Mouse (Mus musculus) neural tube, embryonic 11.5 days (tissue): ENCODE measurements at regions not wholly inside any gene's neighbourhood (a gene's known extent, or its start where the extent isn't known, plus 50 kb on each side); places are given as distances from the start of the nearest gene placed in this dataset.
A peak's percentile ranks its signal among the peaks of the same experiment; 100 is the strongest.

Source experiments
- ATAC-seq: fragments of 200-750 bp; cut with Nextera tagmentation; 2 replicates; pipeline ENCODE4 v1.8.0; 2017; ENCODE audit warnings: moderate number of reproducible peaks, mild to moderate bottlenecking, moderate TSS enrichment, moderate library complexity; ENCODE audit not compliant: insufficient read depth, low FRiP score, low TSS enrichment
- DNase-seq: peaks from one replicate; pipeline ENCODE4 v3.0.0-alpha.2; 2015; ENCODE audit warnings: low spot score
- H3K27ac ChIP-seq: fragments of 300-500 bp; sonication (generic); 2 replicates; pipeline ENCODE4 v1.5.1; 2014; ENCODE audit warnings: low read depth, mild to moderate bottlenecking, low read length
- H3K27me3 ChIP-seq: fragments of 300-500 bp; sonication (generic); 2 replicates; pipeline ENCODE4 v1.6.1; 2014; ENCODE audit warnings: mild to moderate bottlenecking, low read length, mixed read lengths; ENCODE audit not compliant: control insufficient read depth, insufficient read depth
- H3K36me3 ChIP-seq: fragments of 300-500 bp; sonication (generic); 2 replicates; pipeline ENCODE4 v1.6.1; 2014; ENCODE audit warnings: mild to moderate bottlenecking, low read length, moderate library complexity, mixed read lengths; ENCODE audit not compliant: control insufficient read depth, insufficient read depth
- H3K4me1 ChIP-seq: fragments of 300-500 bp; sonication (generic); 2 replicates; pipeline ENCODE4 v1.6.1; 2014; ENCODE audit warnings: low read length, mixed read lengths; ENCODE audit not compliant: control insufficient read depth, insufficient read depth
- H3K4me2 ChIP-seq: fragments of 300-500 bp; sonication (generic); 2 replicates; pipeline ENCODE4 v1.6.1; 2014; ENCODE audit warnings: low read depth, mild to moderate bottlenecking, moderate library complexity
- H3K4me3 ChIP-seq: fragments of 300-500 bp; sonication (generic); 2 replicates; pipeline ENCODE4 v1.5.1; 2014; ENCODE audit warnings: low read depth, low read length
- H3K9ac ChIP-seq: fragments of 300-500 bp; sonication (generic); 2 replicates; pipeline ENCODE4 v1.6.1; 2014; ENCODE audit warnings: mild to moderate bottlenecking, low read length
- H3K9me3 ChIP-seq: fragments of 300-500 bp; sonication (generic); 2 replicates; pipeline ENCODE4 v1.6.1; 2016; ENCODE audit warnings: low read length; ENCODE audit not compliant: control insufficient read depth
- WGBS: fragments of 180-500 bp; shearing (Covaris S2); extraction: QIAGEN DNeasy Blood & Tissue Kit; methylation state at CpG from one replicate; pipeline ENCODE4 v1.1.7; 2014; 5-methylcytosine and 5-hydroxymethylcytosine counted together

GRCm38 (mm10) chr7:133497551-133497950 lies 104.4 kb downstream of the Tex36 start:
- peaks cover 3% of the 10 kb centered on the region for H3K4me1 ChIP-seq
- no peak overlapping the region for H3K4me2 ChIP-seq
- no peak overlapping the region for H3K4me3 ChIP-seq
- no peak overlapping the region for H3K9ac ChIP-seq
- 93% methylated on average over 3 of the region's 3 CpGs for WGBS
- DNase-seq (no peak), ATAC-seq (no peak)
- H3K36me3 ChIP-seq, result no peaks in the 10 kb centered on the region
- no peaks in the 10 kb centered on the region for H3K9me3 ChIP-seq
- H3K27me3 ChIP-seq, result 0 out of 2 replicates have a peak, but pooled peaks cover 3% of the 10 kb centered on the region
- no peak overlapping the region for H3K27ac ChIP-seq

DNA sequence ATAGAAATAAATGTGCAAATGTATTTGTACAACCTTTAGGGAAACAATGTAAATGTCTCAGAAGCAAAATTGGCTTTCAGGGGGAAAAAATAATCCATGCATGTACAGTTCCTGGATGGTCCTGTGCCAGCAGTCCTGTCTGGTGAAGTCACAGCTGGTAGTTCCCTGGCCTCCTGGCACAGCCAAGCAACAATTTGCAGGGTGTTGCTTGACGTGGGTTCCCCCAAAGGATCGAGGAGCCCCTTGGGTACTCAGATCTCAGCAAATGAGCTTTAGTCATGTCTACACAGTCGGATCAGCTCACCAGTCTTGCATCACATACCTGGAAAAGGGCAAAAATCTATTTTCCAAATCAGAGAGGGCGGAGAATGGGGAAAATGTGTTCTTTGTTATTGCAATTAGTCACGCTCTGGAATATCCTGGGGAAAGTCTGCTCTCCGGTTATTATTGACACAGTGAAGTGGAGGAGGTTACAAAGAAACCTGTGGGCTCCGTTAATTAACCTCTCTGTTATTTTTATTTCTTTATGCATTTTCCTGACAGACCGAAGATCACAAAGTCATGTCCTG lies 106.9 kb downstream of the Tex36 start:
- H3K27me3 ChIP-seq, result no peaks in the 10 kb centered on the region
- H3K4me3 ChIP-seq, result no peak overlapping the region
- no peaks in the 10 kb centered on the region for H3K9me3 ChIP-seq
- no peak overlapping the region for H3K4me2 ChIP-seq
- no peak overlapping the region for H3K9ac ChIP-seq
- no peak overlapping the region for H3K27ac ChIP-seq
- DNase-seq, result no peak
- H3K36me3 ChIP-seq, result no peaks in the 10 kb centered on the region
- peaks cover 3% of the 10 kb centered on the region for H3K4me1 ChIP-seq
- WGBS, result 38% methylated on average over 8 of the region's 8 CpGs
- no peak for ATAC-seq

DNA sequence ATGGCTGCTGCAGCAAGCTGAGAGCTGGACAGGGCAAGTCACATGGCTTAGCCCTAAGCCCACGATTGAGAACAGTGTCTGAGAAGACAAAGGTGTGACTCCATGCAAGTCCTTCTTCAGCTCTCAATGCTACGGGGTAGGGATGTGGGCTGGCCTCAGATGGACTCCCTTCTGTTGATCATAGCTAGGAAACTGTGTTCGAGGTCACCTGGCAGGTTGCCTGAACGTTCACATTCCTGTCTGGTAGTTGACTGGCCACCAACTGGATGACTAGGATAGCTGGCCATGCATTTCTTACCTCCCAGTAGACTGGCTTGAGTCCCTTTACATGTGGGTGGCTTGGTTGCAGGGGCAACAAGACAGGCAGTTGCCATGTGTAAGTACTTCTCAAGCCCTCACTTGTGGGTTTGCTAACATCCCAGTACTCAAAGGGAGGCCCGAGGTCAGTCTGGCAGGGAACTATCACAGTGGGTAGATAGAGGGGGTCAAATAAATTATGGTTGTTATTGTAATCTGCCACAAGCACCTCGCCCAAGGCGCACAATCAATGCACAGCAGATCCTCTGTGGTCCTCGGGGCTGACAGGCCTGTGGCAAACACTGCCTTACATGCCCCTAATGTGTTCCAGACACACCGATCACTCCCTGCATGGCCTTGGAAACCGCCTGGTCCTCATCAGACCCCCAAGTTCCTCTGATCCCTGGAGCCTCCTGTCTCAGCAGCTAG lies 107.5 kb downstream of the Tex36 start:
- ATAC-seq, result no peak
- peaks cover 3% of the 10 kb centered on the region for H3K4me1 ChIP-seq
- no peak overlapping the region for H3K4me2 ChIP-seq
- H3K36me3 ChIP-seq, result no peaks in the 10 kb centered on the region
- H3K4me3 ChIP-seq, result no peak overlapping the region
- 58% methylated on average over 10 of the region's 10 CpGs for WGBS
- H3K27ac ChIP-seq, result no peak overlapping the region
- no peaks in the 10 kb centered on the region for H3K9me3 ChIP-seq
- DNase-seq, result peak; percentile 20
- H3K27me3 ChIP-seq, result no peaks in the 10 kb centered on the region
- H3K9ac ChIP-seq, result no peak overlapping the region

GRCm38 (mm10) chr7:133492626-133493025 lies 109.3 kb downstream of the Tex36 start:
- no peak overlapping the region for H3K9ac ChIP-seq
- H3K36me3 ChIP-seq, result no peaks in the 10 kb centered on the region
- ATAC-seq, result no peak
- H3K27ac ChIP-seq, result no peak overlapping the region
- no peak overlapping the region for H3K4me3 ChIP-seq
- peaks cover 3% of the 10 kb centered on the region for H3K4me1 ChIP-seq
- no peaks in the 10 kb centered on the region for H3K9me3 ChIP-seq
- H3K4me2 ChIP-seq, result no peak overlapping the region
- no peaks in the 10 kb centered on the region for H3K27me3 ChIP-seq
- WGBS, result 65% methylated on average over 6 of the region's 6 CpGs
- no peak for DNase-seq

GRCm38 (mm10) chr7:133487887-133488630 lies 113.9 kb downstream of the Tex36 start:
- DNase-seq (no peak), ATAC-seq (no peak)
- no peak overlapping the region for H3K9ac ChIP-seq
- no peaks in the 10 kb centered on the region for H3K27me3 ChIP-seq
- no peak overlapping the region for H3K4me3 ChIP-seq
- no peaks in the 10 kb centered on the region for H3K9me3 ChIP-seq
- H3K4me1 ChIP-seq, result no peaks in the 10 kb centered on the region
- H3K27ac ChIP-seq, result no peak overlapping the region
- WGBS, result 56% methylated on average over 7 of the region's 7 CpGs
- H3K4me2 ChIP-seq, result no peak overlapping the region
- no peaks in the 10 kb centered on the region for H3K36me3 ChIP-seq

GRCm38 (mm10) chr7:133484430-133484841 lies 117.5 kb downstream of the Tex36 start:
- Histone ChIP-seq H3K4me3 (no peak overlapping the region), H3K27me3 (no peaks in the 10 kb centered on the region), H3K4me1 (no peaks in the 10 kb centered on the region), H3K9me3 (no peaks in the 10 kb centered on the region), H3K9ac (no peak overlapping the region), H3K27ac (no peak overlapping the region), H3K36me3 (no peaks in the 10 kb centered on the region), H3K4me2 (no peak overlapping the region)
- ATAC-seq, result no peak
- no peak for DNase-seq
- WGBS, result 80% methylated on average over 8 of the region's 8 CpGs

DNA sequence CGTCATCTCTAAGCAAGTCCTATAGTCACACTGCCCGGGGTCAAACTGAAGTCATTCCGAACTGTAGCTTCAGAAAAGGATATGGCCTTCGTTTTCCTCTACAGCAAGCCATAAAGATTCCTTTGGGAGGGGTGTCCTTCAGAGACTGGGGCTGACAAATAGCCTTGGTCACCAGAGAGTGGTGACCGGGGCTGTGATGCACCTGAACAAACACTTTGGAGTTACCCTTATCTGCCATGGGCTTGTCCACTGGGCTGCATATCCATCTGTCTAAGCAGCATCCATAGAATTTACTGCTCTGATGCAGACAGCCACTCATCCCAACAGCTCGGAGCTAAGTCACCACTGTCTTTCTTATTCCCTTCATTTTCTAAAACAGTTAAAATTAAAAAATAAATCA lies 120.4 kb downstream of the Tex36 start:
- Histone ChIP-seq H3K36me3 (no peaks in the 10 kb centered on the region), H3K4me1 (no peaks in the 10 kb centered on the region)
- WGBS, result 17% methylated on average over 6 of the region's 6 CpGs

GRCm38 (mm10) chr7:133479679-133480078 lies 122.3 kb downstream of the Tex36 start:
- Histone ChIP-seq H3K9me3 (no peaks in the 10 kb centered on the region), H3K27ac (no peak overlapping the region), H3K9ac (no peak overlapping the region), H3K4me2 (no peak overlapping the region), H3K4me1 (no peaks in the 10 kb centered on the region), H3K4me3 (no peak overlapping the region), H3K27me3 (no peaks in the 10 kb centered on the region), H3K36me3 (no peaks in the 10 kb centered on the region)
- DNase-seq, result no peak
- WGBS, result 75% methylated on average over 7 of the region's 7 CpGs
- no peak for ATAC-seq

More for the DNA sequence above, 120.4 kb downstream of the Tex36 start:
- Histone ChIP-seq H3K9ac (no peak overlapping the region), H3K27ac (no peak overlapping the region), H3K4me3 (no peak overlapping the region), H3K27me3 (no peaks in the 10 kb centered on the region), H3K4me2 (no peak overlapping the region), H3K9me3 (no peaks in the 10 kb centered on the region)
- no peak for DNase-seq
- no peak for ATAC-seq
